Mouse (Mus musculus) megakaryocyte, embryonic 14.5 days (primary cell): Measurements from ENCODE around the gene Kif13a.

Source experiments
- FLI1 ChIP-seq: IDR thresholded peaks from 2 replicates; pipeline ENCODE4 v1.6.1; 2012; ENCODE audit warnings: low read length, inconsistent platforms, mixed read lengths
- GATA1 ChIP-seq: IDR thresholded peaks from 3 replicates; pipeline ENCODE4 v1.6.1; 2012; ENCODE audit warnings: mixed read lengths, low read length, inconsistent platforms, borderline replicate concordance

DNA sequence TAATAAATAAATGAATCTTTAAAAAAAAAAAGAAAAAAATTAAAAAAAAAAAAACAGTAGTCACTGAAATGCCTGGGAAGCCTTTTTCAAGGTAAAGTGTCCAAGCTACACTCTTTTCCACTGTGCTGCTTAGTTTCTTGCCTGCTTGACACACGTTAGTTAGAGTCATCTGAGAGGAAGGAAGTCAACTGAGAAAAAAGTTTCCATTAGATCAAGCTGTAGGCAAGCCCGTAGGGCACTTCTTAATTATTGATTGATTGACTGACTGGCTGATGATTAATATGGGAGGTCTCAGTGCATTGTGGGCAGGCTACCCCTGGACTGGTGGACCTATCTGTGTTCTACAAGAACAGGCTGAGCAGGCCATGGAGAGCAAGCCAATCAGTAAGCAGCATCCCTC is 9.9 kb downstream of the Kif13a start:
- TF ChIP-seq GATA1: no peak
- no peak for TF ChIP-seq FLI1
